Mouse (Mus musculus) heart, postnatal 0 days (tissue): ENCODE data around the gene Pcgf5. TPM values are rescaled to one million over a fixed set of nuclear protein-coding genes. Genes with fewer than 3 reads are reported as not detected.
A peak's percentile ranks its signal among the peaks of the same experiment; 100 is the strongest.

Experiments used
- ATAC-seq: fragments of 200-750 bp; cut with Nextera tagmentation; 2 replicates; pipeline ENCODE4 v1.8.0; 2017; ENCODE audit warnings: low read depth, moderate number of reproducible peaks, moderate library complexity; ENCODE audit not compliant: insufficient read depth
- DNase-seq: peaks from one replicate; pipeline ENCODE4 v3.0.0-alpha.2; 2016; ENCODE audit warnings: low spot score
- H3K27ac ChIP-seq: fragments of 300-500 bp; sonication (generic); 2 replicates; pipeline ENCODE4 v1.5.1; 2014; ENCODE audit warnings: low read depth, mild to moderate bottlenecking
- H3K27me3 ChIP-seq: fragments of 300-500 bp; sonication (generic); 2 replicates; pipeline ENCODE4 v1.6.1; 2014; ENCODE audit warnings: low read length, mixed read lengths; ENCODE audit not compliant: control insufficient read depth, insufficient read depth
- H3K36me3 ChIP-seq: fragments of 300-500 bp; sonication (generic); replicated peaks from 2 replicates; pipeline ENCODE4 v1.6.1; 2014; ENCODE audit warnings: low read length, mixed read lengths; ENCODE audit not compliant: control insufficient read depth, insufficient read depth
- H3K4me1 ChIP-seq: fragments of 300-500 bp; sonication (generic); 2 replicates; pipeline ENCODE4 v1.6.1; 2014; ENCODE audit warnings: antibody characterized with exemption; ENCODE audit not compliant: control insufficient read depth, insufficient read depth
- H3K4me2 ChIP-seq: fragments of 300-500 bp; sonication (generic); 2 replicates; pipeline ENCODE4 v1.6.1; 2014; ENCODE audit warnings: low read depth, mild to moderate bottlenecking, low read length, moderate library complexity
- H3K4me3 ChIP-seq: fragments of 300-500 bp; sonication (generic); 2 replicates; pipeline ENCODE4 v1.5.1; 2014; ENCODE audit warnings: low read depth, low read length
- H3K9ac ChIP-seq: fragments of 300-500 bp; sonication (generic); replicated peaks from 2 replicates; pipeline ENCODE4 v1.6.1; 2014; ENCODE audit warnings: low read depth, low read length, mixed read lengths
- H3K9me3 ChIP-seq: fragments of 300-500 bp; sonication (generic); replicated peaks from 2 replicates; pipeline ENCODE4 v1.6.1; 2016; ENCODE audit warnings: low read length; ENCODE audit not compliant: control insufficient read depth
- CTCF ChIP-seq: IDR thresholded peaks from 2 replicates; pipeline ENCODE4 v1.5.1; 2016; ENCODE audit warnings: antibody characterized with exemption, control low read depth, low read depth
- EP300 ChIP-seq: IDR thresholded peaks from 2 replicates; pipeline ENCODE4 v1.6.1; 2016; ENCODE audit warnings: antibody characterized with exemption, low read depth
- WGBS: fragments of 180-500 bp; shearing (Covaris S2); extraction: QIAGEN DNeasy Blood & Tissue Kit; methylation state at CpG from one replicate; pipeline ENCODE4 v1.1.7; 2014; 5-methylcytosine and 5-hydroxymethylcytosine counted together
- polyA plus RNA-seq: library from polyadenylated mRNA; unstranded; fragments of >200 nt; fragmentation: Nextera tagmentation; extraction: Ambion mirVana; gene quantifications from 2 replicates; pipeline ENCODE4 v1.2.1, GENCODE M21; 2015
- total RNA-seq: library from RNA; depleted of rRNA; stranded (reverse); fragments of >200 nt; gene quantifications from 2 replicates; pipeline ENCODE4 v1.2.3, GENCODE M21; 2014; ENCODE audit warnings: low replicate concordance

Pcgf5 gene
- total and polyA plus RNA-seq, 2 experiments from 2014 or later: 34.3 to 56.5 TPM

DNA sequence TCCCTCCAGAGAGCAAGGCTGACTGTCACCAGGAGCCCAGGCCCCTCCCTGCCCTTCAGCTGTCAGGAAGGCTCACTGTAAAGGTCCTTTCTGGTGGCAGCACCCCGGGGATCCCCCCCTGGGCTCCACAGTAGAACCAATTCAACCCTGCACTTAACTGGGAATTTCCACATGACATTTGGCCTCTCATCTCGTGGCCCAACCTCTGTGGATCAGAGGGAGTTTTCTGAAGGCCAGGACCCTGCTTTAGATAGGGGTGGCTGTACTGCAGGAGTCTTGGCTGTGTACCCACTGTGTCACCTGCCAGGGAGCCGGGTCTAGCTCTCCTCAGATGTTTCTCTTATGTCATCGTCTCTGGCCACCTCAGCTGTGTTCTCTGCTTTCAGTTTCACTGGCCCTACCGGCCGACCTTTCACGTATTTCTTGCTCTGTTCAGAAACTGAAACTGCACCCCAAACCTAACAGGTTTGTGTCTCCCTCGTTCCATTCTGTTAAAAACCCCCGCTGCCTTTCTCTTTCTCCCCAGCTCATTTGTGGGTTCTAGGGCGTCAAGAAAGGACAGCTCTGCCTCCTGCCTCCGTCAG lies 27.2 kb downstream of the Pcgf5 start:
- H3K4me1 ChIP-seq: peaks cover 9% of the 10 kb centered on the region; the same call in 1 of the 2 replicates
- TF ChIP-seq EP300 (no peak), CTCF (no peak)
- H3K4me2 ChIP-seq: peak overlapping the region; percentile 46
- ATAC-seq (peak; percentile 74), DNase-seq (peak; percentile 53)
- H3K4me3 ChIP-seq: no peak overlapping the region
- no peaks in the 10 kb centered on the region for H3K36me3 ChIP-seq
- no peaks in the 10 kb centered on the region for H3K27me3 ChIP-seq
- H3K27ac ChIP-seq: peak overlapping the region; percentile 63
- no peaks in the 10 kb centered on the region for H3K9me3 ChIP-seq
- 54% methylated on average over 11 of the region's 11 CpGs for WGBS
- H3K9ac ChIP-seq: peak overlapping the region; percentile 28; the same call in 1 of the 2 replicates

DNA sequence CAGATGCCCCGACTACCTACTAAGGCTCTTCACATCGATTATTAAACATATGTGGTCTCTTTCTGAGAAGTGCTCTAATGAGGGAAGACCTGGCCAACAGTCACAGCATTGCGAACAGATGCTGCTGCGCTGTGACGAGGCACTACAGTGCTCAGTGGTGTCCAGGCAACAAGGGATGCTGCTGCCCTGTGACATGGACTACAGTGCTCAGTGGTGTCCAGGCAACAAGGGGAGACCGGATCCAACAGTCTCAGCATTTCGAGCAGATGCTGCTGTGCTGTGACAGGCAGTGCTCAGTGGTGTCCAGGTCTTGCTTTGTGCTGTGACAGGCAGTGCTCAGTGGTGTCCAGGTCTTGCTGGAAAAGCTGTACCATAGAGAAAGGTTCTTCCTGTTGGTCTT lies 29.6 kb downstream of the Pcgf5 start:
- Histone ChIP-seq H3K27ac (no peak overlapping the region), H3K4me3 (no peak overlapping the region), H3K9me3 (no peaks in the 10 kb centered on the region), H3K27me3 (no peaks in the 10 kb centered on the region), H3K9ac (no peak overlapping the region), H3K4me1 (peaks cover 2% of the 10 kb centered on the region; the same call in 1 of the 2 replicates), H3K36me3 (no peaks in the 10 kb centered on the region), H3K4me2 (no peak overlapping the region)
- TF ChIP-seq CTCF (no peak), EP300 (no peak)
- 87% methylated on average over 7 of the region's 7 CpGs for WGBS
- no peak for DNase-seq
- ATAC-seq: no peak

DNA sequence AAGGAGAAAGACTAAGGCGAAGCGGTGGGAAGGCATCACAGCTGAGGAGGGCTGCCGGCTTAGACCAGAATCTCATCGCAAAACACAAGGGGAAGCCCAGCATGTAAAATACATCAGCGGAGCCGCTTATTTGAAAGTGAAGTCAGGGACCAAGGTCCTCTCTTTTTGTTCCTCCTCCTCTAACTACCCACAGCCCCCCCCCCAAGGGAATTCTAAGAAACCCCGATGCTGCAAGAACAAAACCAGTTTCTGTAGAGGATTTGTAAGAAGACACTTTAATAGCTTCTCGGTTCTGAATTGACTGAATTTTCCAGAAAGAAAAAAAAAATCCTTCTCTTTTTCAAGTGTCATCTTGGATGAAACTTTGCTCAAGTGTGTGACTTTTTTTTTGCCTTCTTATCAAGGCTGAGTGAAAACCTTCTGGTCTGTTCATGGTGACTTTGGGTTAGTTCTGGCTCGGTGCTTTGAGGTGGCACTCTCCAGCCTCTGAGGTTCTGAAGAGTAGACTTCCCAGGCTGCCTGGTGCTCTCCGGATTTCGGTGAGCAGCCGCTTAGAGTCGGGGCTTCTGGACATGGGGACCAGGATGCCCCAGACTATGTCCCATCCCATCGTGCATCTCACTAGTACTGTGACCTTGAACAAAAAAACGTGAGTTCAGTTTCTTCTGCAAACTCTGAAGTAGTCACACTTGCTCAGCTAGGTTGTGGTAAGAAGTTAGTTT lies 30.6 kb downstream of the Pcgf5 start:
- H3K4me1 ChIP-seq: no peaks in the 10 kb centered on the region; the same call in 1 of the 2 replicates
- no peaks in the 10 kb centered on the region for H3K36me3 ChIP-seq
- no peak overlapping the region for H3K4me2 ChIP-seq
- H3K9ac ChIP-seq: no peak overlapping the region
- H3K9me3 ChIP-seq: no peaks in the 10 kb centered on the region
- WGBS: 70% methylated on average over 15 of the region's 15 CpGs
- no peak overlapping the region for H3K4me3 ChIP-seq
- DNase-seq: no peak
- H3K27me3 ChIP-seq: no peaks in the 10 kb centered on the region
- TF ChIP-seq CTCF (no peak), EP300 (no peak)
- H3K27ac ChIP-seq: no peak overlapping the region
- ATAC-seq: no peak

DNA sequence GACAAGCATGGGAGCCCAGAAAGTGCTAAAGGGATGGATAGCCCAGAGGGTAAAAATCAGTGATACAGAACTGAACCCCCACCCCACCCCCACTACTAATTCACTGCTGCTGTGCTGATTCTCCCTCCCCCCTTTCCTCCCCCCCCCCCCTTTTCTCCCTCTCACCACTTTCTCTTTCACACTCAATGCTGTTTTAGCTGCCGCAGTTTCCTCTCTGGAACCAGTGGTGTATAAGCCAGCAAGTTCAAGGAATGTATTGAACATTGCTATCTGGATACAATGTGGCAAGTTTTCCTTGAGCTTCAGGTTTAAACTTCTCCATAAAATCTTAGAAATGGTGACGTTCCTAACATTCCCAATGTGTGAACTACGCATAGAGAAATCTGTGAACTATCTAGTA lies 34.8 kb downstream of the Pcgf5 start:
- Histone ChIP-seq H3K4me2 (no peak overlapping the region), H3K4me1 (0 out of 2 replicates have a peak, but pooled peaks cover 4% of the 10 kb centered on the region), H3K27ac (no peak overlapping the region), H3K9ac (no peak overlapping the region), H3K36me3 (no peaks in the 10 kb centered on the region), H3K4me3 (no peak overlapping the region), H3K27me3 (no peaks in the 10 kb centered on the region), H3K9me3 (no peaks in the 10 kb centered on the region)
- TF ChIP-seq CTCF (no peak), EP300 (no peak)
- 93% methylated on average over 3 of the region's 3 CpGs for whole genome bisulfite sequencing
- no peak for DNase-seq
- ATAC-seq: no peak

DNA sequence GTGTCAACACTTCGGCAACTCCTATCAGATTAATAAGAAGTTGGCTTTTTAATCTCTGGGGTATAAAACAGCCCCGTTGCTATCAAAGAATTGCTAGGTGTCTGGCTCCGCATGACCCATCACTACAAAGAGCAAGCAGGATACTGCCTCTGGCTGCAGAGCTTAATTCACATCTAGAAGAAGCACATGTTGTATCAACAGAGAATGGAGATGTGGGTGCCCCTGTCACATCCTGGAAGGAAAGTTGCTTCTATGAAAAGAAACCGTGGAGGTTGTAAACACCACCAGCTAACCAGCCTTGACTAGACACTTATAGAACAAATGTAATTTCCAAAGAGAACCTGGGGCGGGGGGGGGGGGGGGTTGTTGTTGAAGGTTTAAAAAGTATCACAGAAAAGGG lies 35.9 kb downstream of the Pcgf5 start:
- Histone ChIP-seq H3K4me3 (no peak overlapping the region), H3K4me2 (no peak overlapping the region), H3K9ac (no peak overlapping the region), H3K4me1 (0 out of 2 replicates have a peak, but pooled peaks cover 4% of the 10 kb centered on the region), H3K27me3 (no peaks in the 10 kb centered on the region), H3K9me3 (no peaks in the 10 kb centered on the region), H3K27ac (peak overlapping the region; percentile 11; the same call in 1 of the 2 replicates), H3K36me3 (no peaks in the 10 kb centered on the region)
- TF ChIP-seq CTCF (no peak), EP300 (no peak)
- ATAC-seq: no peak
- no peak for DNase-seq
- WGBS: 73% methylated on average over 5 of the region's 5 CpGs
